Mouse (Mus musculus) neural tube, embryonic 10.5 days (tissue): ENCODE data around the gene Gjb5.
A peak's percentile ranks its signal among the peaks of the same experiment; 100 is the strongest.

Experiments used
- DNase-seq: peaks from one replicate; pipeline ENCODE4 v3.0.0-alpha.2; 2017; ENCODE audit warnings: low spot score; ENCODE audit errors: extremely low spot score

The Gjb5 gene

GRCm38 (mm10) chr4:127358018-127358417 is at the start of gene Gjb5:
Gjb5 (minus strand) TSS chr4:127358181.
- DNase-seq: no peak

GRCm38 (mm10) chr4:127402614-127403013 is 44.6 kb upstream of the Gjb5 start:
- DNase-seq: no peak

GRCm38 (mm10) chr4:127402166-127402565 is 44.2 kb upstream of the Gjb5 start:
- DNase-seq: no peak

GRCm38 (mm10) chr4:127400165-127401145 is 42.5 kb upstream of the Gjb5 start:
- no peak for DNase-seq

GRCm38 (mm10) chr4:127395591-127395990 is 37.6 kb upstream of the Gjb5 start:
- no peak for DNase-seq

DNA sequence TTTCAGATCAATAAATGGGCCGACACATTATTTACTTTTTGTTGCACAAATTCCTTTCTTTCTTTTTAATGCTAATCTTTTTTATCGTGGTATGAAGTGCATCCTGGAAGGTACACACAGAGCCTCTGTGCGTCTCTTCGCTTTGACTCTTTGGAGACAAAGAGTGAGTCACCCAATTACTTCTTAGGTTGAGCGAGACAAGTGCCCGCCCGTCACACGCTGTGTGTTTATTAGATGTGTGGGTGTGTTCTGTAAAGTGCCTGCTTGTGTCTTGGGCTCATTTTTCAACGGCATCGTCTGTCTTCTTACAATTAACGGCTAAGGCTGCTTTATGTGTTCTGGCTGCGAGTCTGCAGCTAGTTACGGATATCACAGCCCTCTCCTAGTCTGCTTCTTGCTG is 31.7 kb upstream of the Gjb5 start:
- DNase-seq: no peak

GRCm38 (mm10) chr4:127377344-127377743 is 19.4 kb upstream of the Gjb5 start:
- no peak for DNase-seq

DNA sequence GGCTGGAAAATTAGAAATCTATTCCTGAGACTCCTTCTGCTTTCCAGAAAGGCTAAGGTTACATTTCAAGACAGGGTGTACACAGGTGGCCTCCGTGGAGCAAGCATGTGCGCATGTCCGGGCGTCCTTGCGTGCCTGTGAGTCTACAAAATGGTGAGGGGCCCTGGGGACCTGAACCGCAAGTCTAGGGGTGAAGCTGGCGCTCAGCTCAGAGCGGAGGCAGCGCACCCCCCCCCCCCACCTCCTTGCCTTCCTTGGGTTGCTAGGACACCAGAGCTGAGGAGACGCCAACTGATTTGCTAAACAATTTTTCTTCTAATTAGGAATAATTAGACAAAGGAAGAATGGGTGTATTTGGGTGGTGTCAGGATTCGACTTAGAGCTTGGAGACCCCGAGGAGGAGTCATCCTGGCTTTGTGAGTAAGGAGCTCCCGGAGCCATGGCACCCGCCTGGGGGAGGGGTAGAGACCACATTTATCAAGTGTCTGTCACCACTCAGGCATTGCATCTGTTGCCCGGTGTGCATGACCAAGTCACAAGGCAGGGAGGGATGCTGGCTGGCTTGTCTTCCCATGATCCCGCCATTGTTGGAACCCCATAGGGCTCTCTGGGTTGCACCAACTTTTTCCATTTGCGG is 17.7 kb upstream of the Gjb5 start:
- no peak for DNase-seq

DNA sequence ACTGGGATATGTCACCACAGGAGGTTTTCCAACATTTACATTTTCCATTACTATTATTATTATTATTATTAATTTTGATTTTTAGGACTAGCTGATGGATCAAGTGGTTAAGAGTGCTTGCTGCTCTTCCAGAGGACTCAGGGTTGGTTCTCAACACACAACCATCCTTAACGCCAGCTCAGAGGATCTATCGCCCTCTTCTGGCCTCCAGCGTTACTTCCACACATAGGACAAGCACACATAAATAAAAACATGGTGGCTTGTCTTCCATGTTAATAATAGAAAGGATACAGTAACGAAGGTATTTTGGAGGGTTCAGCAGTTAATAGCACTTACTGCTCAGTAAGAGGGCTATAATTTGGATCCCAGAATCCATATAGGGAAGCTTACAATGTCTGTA is 16.7 kb upstream of the Gjb5 start:
- no peak for DNase-seq

DNA sequence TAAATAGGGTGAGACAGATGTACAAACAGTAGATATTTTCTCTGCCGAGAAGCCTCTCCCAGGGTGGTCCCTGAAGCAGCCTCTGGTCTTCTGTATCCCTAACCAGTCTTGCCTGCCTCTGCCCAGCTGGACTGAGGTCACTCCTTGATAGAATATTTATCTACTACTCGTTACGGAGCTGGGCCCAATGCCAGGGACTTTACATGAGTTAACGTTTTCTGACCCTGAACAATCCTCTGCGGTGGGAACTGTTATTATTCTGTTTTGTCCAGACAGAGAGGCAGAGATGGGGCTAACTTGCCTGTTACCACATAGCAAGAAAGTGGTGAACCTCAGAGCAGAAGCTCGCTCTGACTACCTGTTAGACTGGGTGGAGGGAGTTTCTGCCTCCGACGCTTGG is 15.5 kb upstream of the Gjb5 start:
- DNase-seq: no peak

GRCm38 (mm10) chr4:127371546-127371945 is 13.6 kb upstream of the Gjb5 start:
- no peak for DNase-seq

- no peak for DNase-seq
Measured at GRCm38 (mm10) chr4:127370447-127370846, 12.5 kb upstream of the Gjb5 start.

- DNase-seq: peak; percentile 82
Measured at GRCm38 (mm10) chr4:127368379-127368973, 10.5 kb upstream of the Gjb5 start.

- no peak for DNase-seq
Measured at GRCm38 (mm10) chr4:127365834-127366233, 7.9 kb upstream of the Gjb5 start.

GRCm38 (mm10) chr4:127365433-127365832 is 7.5 kb upstream of the Gjb5 start:
- no peak for DNase-seq

DNA sequence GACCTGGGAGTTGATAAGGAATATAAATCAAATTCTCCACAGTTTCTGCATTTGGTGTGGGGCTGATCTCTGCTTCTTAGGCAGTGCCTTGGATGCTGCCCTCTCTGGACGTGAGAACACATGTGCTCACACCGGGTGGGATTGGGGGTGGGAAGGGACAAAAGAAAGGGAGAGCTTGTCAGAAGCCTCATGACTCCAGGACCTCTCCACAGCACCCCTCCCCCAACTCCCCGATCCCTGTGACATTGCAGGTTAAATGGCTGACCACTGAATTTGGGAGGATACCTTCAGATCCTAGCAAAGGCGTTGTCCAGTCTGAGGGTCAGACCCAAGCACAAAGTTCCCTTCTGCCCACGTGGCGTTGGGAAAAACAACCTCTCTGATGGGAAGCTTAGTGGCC is 6.5 kb upstream of the Gjb5 start:
- DNase-seq: no peak

GRCm38 (mm10) chr4:127363331-127363730 is 5.3 kb upstream of the Gjb5 start:
- DNase-seq: no peak

GRCm38 (mm10) chr4:127362520-127362919 is 4.5 kb upstream of the Gjb5 start:
- no peak for DNase-seq

GRCm38 (mm10) chr4:127354506-127355485 is 3.2 kb downstream of the Gjb5 start:
- no peak for DNase-seq

DNA sequence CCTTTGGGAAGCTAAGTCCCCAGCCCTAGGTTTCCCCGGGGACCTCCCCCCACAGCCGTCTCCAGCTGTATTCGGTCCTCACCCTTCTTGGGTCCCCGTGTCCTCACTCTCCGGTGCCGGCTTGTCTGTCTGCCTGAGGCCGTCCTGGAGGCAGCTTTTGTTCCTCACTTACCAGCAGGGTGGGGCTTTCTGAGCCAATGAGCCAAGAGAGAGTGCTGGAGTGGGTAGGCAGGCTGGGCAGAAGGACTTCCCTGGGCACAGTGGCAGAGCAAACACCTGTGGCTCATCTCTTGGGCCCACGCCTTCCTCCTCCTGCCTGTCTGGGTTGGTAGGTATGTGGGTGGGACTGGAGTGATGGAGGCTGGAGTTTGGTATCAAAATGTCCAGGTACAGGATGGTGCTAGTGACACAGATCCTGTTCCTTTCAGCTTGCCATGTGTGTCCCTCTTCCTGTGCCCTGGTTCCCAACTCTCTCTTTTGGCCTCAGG is 4.0 kb downstream of the Gjb5 start, which contains the start of gene Gjb4:
Gjb4 (minus strand) TSS at position 131 of the 488 bp plus-strand sequence.
- no peak for DNase-seq

DNA sequence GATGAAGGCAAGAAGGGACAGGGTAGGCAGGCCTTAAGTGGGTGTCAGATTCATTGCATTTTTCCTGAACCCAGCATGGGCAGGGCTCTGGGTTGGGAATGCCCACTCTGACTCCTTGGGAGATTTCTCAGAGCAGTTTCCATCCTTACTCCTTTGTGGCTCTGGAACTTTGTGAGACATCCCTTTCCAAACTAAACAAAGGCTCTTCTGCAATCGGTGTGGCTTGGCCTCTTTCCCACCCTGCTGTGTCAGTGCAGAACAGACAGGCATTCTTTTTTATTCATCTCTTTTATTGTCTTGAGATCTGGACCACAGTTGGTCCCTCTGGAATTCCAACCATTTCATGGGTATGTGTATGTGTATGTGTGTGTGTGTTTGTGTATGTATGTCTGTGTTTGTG is 5.4 kb downstream of the Gjb5 start:
- DNase-seq: no peak
